Mouse (Mus musculus): ENCODE data around the gene Nkx2-9. TPM values are rescaled to one million over a fixed set of nuclear protein-coding genes. Genes with fewer than 3 reads are reported as not detected.

Gene Nkx2-9
- not detected for polyA plus RNA-seq (2017; shearing (Covaris generic))

GRCm38 (mm10) chr12:56612761-56613437, at the start of gene Nkx2-9:
TSS of gene Nkx2-9 (minus strand) at chr12:56613284.

Other genes with a start within 250 kb of the Nkx2-9 start
- gene Nkx2-1, start 76.4 kb downstream of the Nkx2-9 start, polyA plus RNA-seq (2017; shearing (Covaris generic)), result not detected
- under 1 TPM; 0.10 to 0.77 TPM for gene Pax9, start 78.5 kb upstream of the Nkx2-9 start, polyA plus RNA-seq (2017; shearing (Covaris generic))

Data from inflammation-experienced regulatory T-cells (primary cell).